Mouse (Mus musculus) skeletal muscle tissue, adult 2 months (tissue): ENCODE results near the gene Rmnd5b.
"Not testable (repeated sequence)": the region's sequence is repeated elsewhere in the genome, so short reads cannot be mapped to it uniquely, and the experiment has no call there.

ENCODE experiments used
- DNase-seq: peaks from one replicate; pipeline ENCODE4 v3.0.0-alpha.2; 2012; ENCODE audit warnings: low read depth, low spot score

Rmnd5b gene

GRCm38 (mm10) chr11:51649111-51649888 lies 13.6 kb upstream of the Rmnd5b start:
- no peak for DNase-seq

GRCm38 (mm10) chr11:51648566-51648965 lies 12.9 kb upstream of the Rmnd5b start:
- DNase-seq: no peak

- DNase-seq: no peak
Observed at GRCm38 (mm10) chr11:51646751-51647667, 11.3 kb upstream of the Rmnd5b start.

GRCm38 (mm10) chr11:51646245-51646644 lies 10.5 kb upstream of the Rmnd5b start:
- DNase-seq: no peak

GRCm38 (mm10) chr11:51645293-51645692 lies 9.6 kb upstream of the Rmnd5b start:
- DNase-seq: no peak

GRCm38 (mm10) chr11:51644217-51644616 lies 8.5 kb upstream of the Rmnd5b start:
- peak; percentile 52 for DNase-seq

- DNase-seq: no peak
Observed at GRCm38 (mm10) chr11:51643761-51644160, 8.1 kb upstream of the Rmnd5b start.

GRCm38 (mm10) chr11:51643202-51643601 lies 7.5 kb upstream of the Rmnd5b start:
- no peak for DNase-seq

- no peak for DNase-seq
Observed at GRCm38 (mm10) chr11:51640748-51641147, 5.1 kb upstream of the Rmnd5b start.

GRCm38 (mm10) chr11:51638497-51638896 lies 2.8 kb upstream of the Rmnd5b start:
- no peak for DNase-seq

- DNase-seq: no peak
Observed at GRCm38 (mm10) chr11:51637971-51638414, 2.3 kb upstream of the Rmnd5b start.

GRCm38 (mm10) chr11:51636323-51636684 lies 608 bp upstream of the Rmnd5b start:
- DNase-seq: peak; percentile 57

GRCm38 (mm10) chr11:51635127-51635524 lies 570 bp downstream of the Rmnd5b start:
- no peak for DNase-seq

- no peak for DNase-seq
Observed at GRCm38 (mm10) chr11:51633721-51634120, 2.0 kb downstream of the Rmnd5b start.

GRCm38 (mm10) chr11:51633200-51633599 lies 2.5 kb downstream of the Rmnd5b start:
- DNase-seq: not testable (repeated sequence)

- DNase-seq: no peak
Observed at GRCm38 (mm10) chr11:51632130-51632753, 3.5 kb downstream of the Rmnd5b start.

GRCm38 (mm10) chr11:51629651-51630314 lies 5.9 kb downstream of the Rmnd5b start:
- no peak for DNase-seq

- DNase-seq: no peak
Observed at GRCm38 (mm10) chr11:51627907-51628306, 7.8 kb downstream of the Rmnd5b start.

GRCm38 (mm10) chr11:51627425-51627824 lies 8.3 kb downstream of the Rmnd5b start:
- no peak for DNase-seq

GRCm38 (mm10) chr11:51625187-51625820 lies 10.4 kb downstream of the Rmnd5b start:
- DNase-seq: no peak

- DNase-seq: no peak
Observed at GRCm38 (mm10) chr11:51622971-51623491, 12.7 kb downstream of the Rmnd5b start.
